Mouse (Mus musculus): ENCODE data around the gene Gstz1. TPM values are rescaled to one million over a fixed set of nuclear protein-coding genes. Genes with fewer than 3 reads are reported as not detected.

Gene Gstz1
- polyA plus RNA-seq, 1 experiment from 2014 or later, result 99.1 TPM

DNA sequence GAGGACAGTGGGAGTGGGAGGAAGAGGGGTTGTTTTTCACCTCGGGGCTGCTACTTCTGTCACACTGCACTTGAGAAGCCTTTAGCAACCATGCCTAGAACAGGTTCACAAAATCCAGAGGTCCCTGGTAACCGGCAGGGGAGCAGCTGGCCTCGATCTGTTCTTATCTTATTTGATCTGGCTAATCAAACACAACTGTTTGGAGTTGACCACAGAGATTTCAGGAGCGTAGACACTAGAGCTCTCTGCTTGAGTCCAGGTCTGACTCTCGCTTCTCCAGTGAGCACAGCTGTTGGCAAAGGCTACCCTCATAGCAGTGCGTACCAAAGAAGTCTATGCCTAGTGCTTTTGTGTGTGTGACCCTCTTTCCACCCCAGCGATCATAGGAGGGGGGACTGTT, 11.1 kb downstream of the Gstz1 start:
- WGBS (ENCODE audit: insufficient replicate concordance), result 53% methylated on average over 7 of the region's 7 CpGs
- Histone ChIP-seq H3K9ac (no peak overlapping the region), H3K4me3 (replicated peaks) (peak overlapping the region; percentile 40), H3K36me3 (replicated peaks) (peaks cover 21% of the 10 kb centered on the region), H3K4me1 (replicated peaks) (peaks cover 33% of the 10 kb centered on the region), H3K4me2 (peak overlapping the region; percentile 38), H3K9me3 (replicated peaks) (no peaks in the 10 kb centered on the region), H3K27ac (replicated peaks) (peak overlapping the region; percentile 83), H3K27me3 (no peaks in the 10 kb centered on the region)
- peak; percentile 22; the same call in 1 of the 2 replicates for ATAC-seq (ENCODE audit: insufficient read depth)

DNA sequence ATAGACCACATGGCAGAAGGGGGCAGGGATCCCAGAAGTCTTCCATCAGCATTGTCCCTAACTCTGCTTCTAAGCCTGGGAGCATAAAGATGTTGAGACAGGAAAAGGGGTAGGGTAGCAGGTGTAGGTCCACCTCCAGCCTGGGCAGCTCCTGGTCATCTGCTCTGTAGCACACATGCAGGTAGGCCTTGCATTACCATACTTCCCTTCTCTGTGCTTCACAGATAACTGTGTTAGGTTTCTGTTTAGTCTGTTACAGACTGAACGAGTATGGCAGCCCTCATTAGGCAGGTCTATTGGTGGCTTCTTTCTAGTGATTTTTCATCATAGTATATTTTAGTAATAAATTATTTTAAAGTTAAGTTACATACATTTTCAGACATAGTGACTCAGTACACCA, 13.3 kb downstream of the Gstz1 start:
- peaks cover 37% of the 10 kb centered on the region for H3K4me1 ChIP-seq (replicated peaks)
- ATAC-seq (ENCODE audit: insufficient read depth), result no peak
- no peak overlapping the region for H3K9ac ChIP-seq
- no peak overlapping the region for H3K4me2 ChIP-seq
- no peaks in the 10 kb centered on the region for H3K9me3 ChIP-seq (replicated peaks)
- peaks cover 30% of the 10 kb centered on the region for H3K36me3 ChIP-seq (replicated peaks)
- WGBS (ENCODE audit: insufficient replicate concordance), result 27% methylated on average over 1 of the region's 1 CpGs
- H3K4me3 ChIP-seq (replicated peaks), result no peak overlapping the region
- H3K27me3 ChIP-seq, result no peaks in the 10 kb centered on the region
- no peak overlapping the region for H3K27ac ChIP-seq (replicated peaks)

DNA sequence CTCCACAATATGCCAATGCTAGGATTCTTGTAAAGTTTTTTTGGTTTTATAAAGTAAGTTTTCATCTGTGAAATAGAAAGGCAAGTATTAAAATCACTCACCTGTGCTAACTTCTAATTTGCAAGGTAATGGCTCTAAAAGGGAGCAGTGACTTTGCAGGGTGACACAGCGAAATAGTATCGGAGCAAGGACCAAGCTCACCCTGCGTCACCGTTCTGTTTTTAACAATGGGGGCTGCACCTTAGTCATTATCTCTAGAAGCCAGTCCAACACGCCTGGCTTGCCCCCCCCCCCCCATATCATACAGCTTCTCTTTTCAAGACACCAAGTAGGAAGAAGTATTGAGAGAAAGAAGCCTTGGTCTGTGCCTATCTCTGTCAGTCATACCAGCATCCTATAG, 13.8 kb downstream of the Gstz1 start:
- peaks cover 25% of the 10 kb centered on the region for H3K36me3 ChIP-seq (replicated peaks)
- 33% methylated on average over 5 of the region's 5 CpGs for WGBS (ENCODE audit: insufficient replicate concordance)
- ATAC-seq (ENCODE audit: insufficient read depth), result peak; percentile 43; the same call in 1 of the 2 replicates

DNA sequence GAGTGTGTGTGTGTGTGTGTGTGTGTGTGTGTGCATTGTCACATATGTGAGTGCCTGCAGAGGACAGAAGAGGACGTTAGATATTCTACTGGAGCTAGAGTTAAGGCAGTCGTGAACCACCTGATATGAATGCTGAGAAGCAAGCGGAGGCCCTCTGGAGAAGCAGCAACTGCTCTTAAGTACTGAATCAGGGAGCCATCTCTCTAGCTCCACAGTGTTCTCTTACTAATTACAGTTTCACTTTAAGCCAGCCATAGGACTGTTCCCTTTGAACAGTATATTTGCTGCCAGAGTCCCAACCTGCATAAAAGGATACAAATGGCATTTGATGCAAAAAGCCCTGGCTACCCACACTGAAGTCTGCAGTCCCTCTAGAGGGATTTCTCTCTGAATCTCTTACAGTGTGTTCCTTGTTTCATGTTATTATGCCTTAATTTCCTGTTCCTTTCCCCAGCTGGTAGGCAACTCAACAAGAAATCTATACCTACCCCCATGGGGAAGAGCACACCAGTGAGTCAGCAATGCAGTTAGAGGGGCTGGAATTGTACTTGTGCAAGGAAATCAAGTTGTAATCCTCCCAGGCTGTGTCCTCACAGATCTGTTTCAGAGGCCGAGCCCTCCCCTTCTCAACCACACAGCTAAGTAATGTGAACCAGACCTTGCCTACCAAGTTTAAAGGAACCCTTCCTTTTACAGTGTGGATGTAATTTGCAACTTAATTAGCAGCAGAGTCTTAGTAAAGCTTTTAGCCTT, 28.4 kb downstream of the Gstz1 start:
- no peak overlapping the region for H3K9ac ChIP-seq
- no peaks in the 10 kb centered on the region for H3K4me1 ChIP-seq (replicated peaks)
- WGBS (ENCODE audit: insufficient replicate concordance), result 38% methylated on average over 4 of the region's 4 CpGs
- H3K4me2 ChIP-seq, result no peak overlapping the region
- H3K36me3 ChIP-seq (replicated peaks), result no peaks in the 10 kb centered on the region
- H3K4me3 ChIP-seq (replicated peaks), result no peak overlapping the region
- no peak overlapping the region for H3K27ac ChIP-seq (replicated peaks)
- no peak for ATAC-seq (ENCODE audit: insufficient read depth)
- H3K27me3 ChIP-seq, result no peaks in the 10 kb centered on the region
- H3K9me3 ChIP-seq (replicated peaks), result no peaks in the 10 kb centered on the region

More for the DNA sequence above, 13.8 kb downstream of the Gstz1 start:
- no peak overlapping the region; the same call in 1 of the 2 replicates for H3K27ac ChIP-seq (replicated peaks)
- no peaks in the 10 kb centered on the region for H3K9me3 ChIP-seq (replicated peaks)
- peaks cover 37% of the 10 kb centered on the region for H3K4me1 ChIP-seq (replicated peaks)
- no peak overlapping the region for H3K4me2 ChIP-seq
- H3K27me3 ChIP-seq, result no peaks in the 10 kb centered on the region
- no peak overlapping the region for H3K4me3 ChIP-seq (replicated peaks)
- H3K9ac ChIP-seq, result no peak overlapping the region

DNA sequence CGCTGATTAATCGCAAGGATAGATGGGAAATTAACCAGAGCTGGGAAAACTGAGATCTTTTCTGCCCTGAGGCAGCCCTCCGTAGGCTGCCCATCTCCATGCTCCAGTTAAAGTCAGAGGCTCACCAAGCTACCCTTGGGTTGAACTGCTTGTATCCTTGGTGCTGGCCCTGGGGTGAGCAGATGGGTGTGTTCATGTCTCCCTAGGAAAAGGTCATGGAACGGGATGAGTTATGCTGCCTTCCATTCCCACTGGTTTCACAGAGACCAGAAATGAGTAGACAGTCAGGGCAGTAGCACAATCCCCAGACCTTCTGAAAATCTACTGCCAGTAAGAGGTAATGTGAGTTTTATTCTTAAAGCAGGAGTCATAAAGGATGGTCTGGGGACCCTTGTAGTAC, 30.7 kb downstream of the Gstz1 start:
- H3K27me3 ChIP-seq, result no peaks in the 10 kb centered on the region
- H3K4me3 ChIP-seq (replicated peaks), result no peak overlapping the region
- no peak overlapping the region for H3K27ac ChIP-seq (replicated peaks)
- no peaks in the 10 kb centered on the region for H3K9me3 ChIP-seq (replicated peaks)
- no peak for ATAC-seq (ENCODE audit: insufficient read depth)
- WGBS (ENCODE audit: insufficient replicate concordance), result 80% methylated on average over 4 of the region's 4 CpGs
- H3K4me2 ChIP-seq, result no peak overlapping the region
- H3K36me3 ChIP-seq (replicated peaks), result no peaks in the 10 kb centered on the region
- H3K9ac ChIP-seq, result no peak overlapping the region
- no peaks in the 10 kb centered on the region for H3K4me1 ChIP-seq (replicated peaks)

- H3K27ac ChIP-seq (replicated peaks), result no peak overlapping the region
- peaks cover 4% of the 10 kb centered on the region; the same call in 1 of the 2 replicates for H3K4me1 ChIP-seq (replicated peaks)
- H3K27me3 ChIP-seq, result no peaks in the 10 kb centered on the region
- ATAC-seq (ENCODE audit: insufficient read depth), result no peak
- WGBS (ENCODE audit: insufficient replicate concordance), result 30% methylated on average over 3 of the region's 3 CpGs
- H3K9ac ChIP-seq, result no peak overlapping the region
- H3K4me2 ChIP-seq, result no peak overlapping the region
- H3K36me3 ChIP-seq (replicated peaks), result no peaks in the 10 kb centered on the region
- no peaks in the 10 kb centered on the region for H3K9me3 ChIP-seq (replicated peaks)
- no peak overlapping the region for H3K4me3 ChIP-seq (replicated peaks)
These were observed 46.0 kb downstream of the Gstz1 start for GRCm38 (mm10) chr12:87193008-87193407.

GRCm38 (mm10) chr12:87195069-87195468, 48.1 kb downstream of the Gstz1 start:
- peaks cover 14% of the 10 kb centered on the region; the same call in 1 of the 2 replicates for H3K4me1 ChIP-seq (replicated peaks)
- 45% methylated on average over 1 of the region's 1 CpGs for WGBS (ENCODE audit: insufficient replicate concordance)
- peaks cover 14% of the 10 kb centered on the region for H3K27me3 ChIP-seq
- no peak for ATAC-seq (ENCODE audit: insufficient read depth)
- no peaks in the 10 kb centered on the region for H3K9me3 ChIP-seq (replicated peaks)
- H3K27ac ChIP-seq (replicated peaks), result no peak overlapping the region
- no peaks in the 10 kb centered on the region for H3K36me3 ChIP-seq (replicated peaks)
- no peak overlapping the region for H3K4me3 ChIP-seq (replicated peaks)
- H3K4me2 ChIP-seq, result no peak overlapping the region
- H3K9ac ChIP-seq, result no peak overlapping the region

- Histone ChIP-seq H3K27me3 (peaks cover 26% of the 10 kb centered on the region), H3K9me3 (replicated peaks) (no peaks in the 10 kb centered on the region), H3K9ac (no peak overlapping the region), H3K36me3 (replicated peaks) (no peaks in the 10 kb centered on the region), H3K4me2 (no peak overlapping the region), H3K4me1 (replicated peaks) (peaks cover 18% of the 10 kb centered on the region), H3K4me3 (replicated peaks) (no peak overlapping the region), H3K27ac (replicated peaks) (no peak overlapping the region)
- ATAC-seq (ENCODE audit: insufficient read depth), result no peak
These were observed 49.3 kb downstream of the Gstz1 start for GRCm38 (mm10) chr12:87196310-87196709.

GRCm38 (mm10) chr12:87198792-87199191, 51.8 kb downstream of the Gstz1 start:
- Histone ChIP-seq H3K27me3 (peaks cover 33% of the 10 kb centered on the region), H3K36me3 (replicated peaks) (no peaks in the 10 kb centered on the region), H3K9ac (no peak overlapping the region), H3K9me3 (replicated peaks) (no peaks in the 10 kb centered on the region), H3K4me2 (peak overlapping the region; percentile 95; the same call in 1 of the 2 replicates), H3K4me1 (replicated peaks) (peaks cover 18% of the 10 kb centered on the region), H3K27ac (replicated peaks) (no peak overlapping the region), H3K4me3 (replicated peaks) (peak overlapping the region; percentile 71; the same call in 1 of the 2 replicates)
- WGBS (ENCODE audit: insufficient replicate concordance), result 70% methylated on average over 6 of the region's 6 CpGs
- ATAC-seq (ENCODE audit: insufficient read depth), result no peak

GRCm38 (mm10) chr12:87199206-87199972, 52.4 kb downstream of the Gstz1 start, which contains the start of gene Samd15:
Gene Samd15 (plus strand): TSS chr12:87199723.
- peaks cover 33% of the 10 kb centered on the region for H3K27me3 ChIP-seq
- H3K9ac ChIP-seq, result peak within 1 kb of the TSS; percentile 67
- peak within 1 kb of the TSS; percentile 95 for H3K4me2 ChIP-seq
- H3K36me3 ChIP-seq (replicated peaks), result no peaks in the 10 kb centered on the region
- no peaks in the 10 kb centered on the region for H3K9me3 ChIP-seq (replicated peaks)
- peak; percentile 48 for ATAC-seq (ENCODE audit: insufficient read depth)
- WGBS (ENCODE audit: insufficient replicate concordance), result 1% methylated on average over 38 of the region's 38 CpGs
- H3K27ac ChIP-seq (replicated peaks), result no peak within 1 kb of the TSS
- peak within 1 kb of the TSS; percentile 71 for H3K4me3 ChIP-seq (replicated peaks)
- H3K4me1 ChIP-seq (replicated peaks), result peaks cover 18% of the 10 kb centered on the region

DNA sequence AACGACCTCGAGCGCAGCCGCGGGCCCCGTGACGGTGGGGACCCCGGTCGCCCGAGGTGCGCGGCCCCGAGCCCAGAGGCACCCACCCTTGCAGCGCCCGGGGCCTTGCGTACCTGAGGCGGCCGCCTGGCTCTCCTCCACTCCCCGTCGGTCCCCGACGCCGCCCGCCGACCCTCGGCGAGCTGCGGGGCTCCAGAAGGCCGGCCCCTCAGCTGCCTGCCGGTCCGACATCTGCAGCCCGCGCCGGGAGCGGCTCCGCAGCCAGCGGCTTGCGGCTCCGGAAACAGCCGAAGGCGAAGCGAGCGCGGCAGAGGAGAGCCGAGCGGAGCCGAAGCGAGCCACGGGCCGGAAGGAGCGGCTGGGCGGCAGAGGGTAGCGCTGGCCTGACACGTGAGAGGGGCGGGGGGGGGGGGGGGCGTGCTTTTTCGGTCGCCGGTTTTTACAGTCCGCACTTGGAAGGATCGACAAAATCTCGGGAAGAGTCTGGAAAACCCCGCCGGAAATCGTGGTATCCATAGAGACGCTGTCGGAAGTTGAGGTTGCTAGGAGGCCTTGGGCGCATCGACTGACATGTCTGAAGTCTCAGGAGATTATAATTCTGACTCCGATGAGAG, 53.1 kb downstream of the Gstz1 start, which contains the start of gene Tmed8:
Gene Tmed8 (minus strand): TSS at position 482 of the 614 bp plus-strand sequence.
- Histone ChIP-seq H3K27me3 (peaks cover 33% of the 10 kb centered on the region), H3K4me3 (replicated peaks) (peak within 1 kb of the TSS; percentile 71), H3K9ac (peak within 1 kb of the TSS; percentile 67), H3K4me2 (peak within 1 kb of the TSS; percentile 95), H3K4me1 (replicated peaks) (peaks cover 18% of the 10 kb centered on the region), H3K36me3 (replicated peaks) (no peaks in the 10 kb centered on the region), H3K27ac (replicated peaks) (no peak within 1 kb of the TSS), H3K9me3 (replicated peaks) (no peaks in the 10 kb centered on the region)
- ATAC-seq (ENCODE audit: insufficient read depth), result peak; percentile 83
- WGBS (ENCODE audit: insufficient replicate concordance), result under 1% methylated on average over 68 of the region's 70 CpGs
